In the genomic region with DNA sequence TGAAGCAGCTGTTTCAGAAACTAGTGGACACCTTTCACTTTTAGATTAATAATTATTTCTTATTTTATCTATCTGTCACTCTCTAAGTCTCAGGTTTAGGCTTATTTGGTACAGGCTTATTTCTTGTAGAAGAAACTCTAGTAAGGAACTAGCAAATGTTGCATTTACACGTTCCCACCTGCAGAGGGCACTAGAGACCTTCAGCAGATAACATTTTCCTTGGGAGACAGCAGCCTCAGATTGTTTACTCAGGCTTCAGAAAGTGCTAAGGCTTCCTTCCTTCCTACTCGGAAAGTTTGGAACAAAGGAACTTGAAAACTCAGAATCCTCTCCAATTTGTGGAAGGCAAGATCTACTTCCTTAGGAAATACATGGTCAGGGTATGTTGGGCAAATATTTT, we compare ENCODE assay signal across 9 mouse cellular contexts. TPM values are rescaled to one million over a fixed set of nuclear protein-coding genes. Genes with fewer than 3 reads are reported as not detected.
A peak's percentile ranks its signal among the peaks of the same experiment; 100 is the strongest.
DNase-seq lines count a peak whose midpoint lies in the region; ATAC-seq and TF ChIP-seq lines count a peak whose summit lies in the region.
"Had no signal": no experiment of that assay in that cellular context is flagged by ENCODE, and none has a peak within 500 bp of the region (broad histone marks: within the 10 kb centered on the region; RNA-seq: fewer than 3 reads in every experiment).

No protein-coding gene starts in this region.

- ATAC-seq in kidney, embryonic 14.5 days (ENCODE audit: low FRiP score, low TSS enrichment), result no peak
- ATAC-seq in midbrain, postnatal 0 days (ENCODE audit: low FRiP score), result 0 out of 2 replicates have a peak, but pooled peaks have one; percentile 49

- no peaks in the 10 kb centered on the region for H3K4me1 ChIP-seq in kidney, embryonic 14.5 days (ENCODE audit: control insufficient read depth, insufficient read depth, low read length)
- H3K4me1 ChIP-seq in midbrain, postnatal 0 days (ENCODE audit: insufficient read depth, low read length), result no peaks in the 10 kb centered on the region
- H3K4me1 ChIP-seq: embryonic facial prominence, embryonic 12.5 days had no signal

- WGBS in kidney, embryonic 14.5 days, result 1% methylated on average over 2 of the region's 2 CpGs
- 0% methylated on average over 2 of the region's 2 CpGs for WGBS in midbrain, postnatal 0 days

- H3K27me3 ChIP-seq in kidney, embryonic 14.5 days (ENCODE audit: control insufficient read depth, insufficient read depth, low read length), result no peaks in the 10 kb centered on the region
- H3K27me3 ChIP-seq in midbrain, postnatal 0 days (ENCODE audit: insufficient read depth, low read length), result no peaks in the 10 kb centered on the region
- H3K27me3 ChIP-seq: embryonic facial prominence, embryonic 12.5 days had no signal

- no peaks in the 10 kb centered on the region for H3K36me3 ChIP-seq in kidney, embryonic 14.5 days (ENCODE audit: control insufficient read depth, insufficient read depth, low read length)
- H3K36me3 ChIP-seq in midbrain, postnatal 0 days (ENCODE audit: insufficient read depth, low read length), result no peaks in the 10 kb centered on the region
- H3K36me3 ChIP-seq: embryonic facial prominence, embryonic 12.5 days had no signal

- H3K27ac ChIP-seq in kidney, embryonic 14.5 days (ENCODE audit: low read depth, low read length), result no peak overlapping the region
- H3K27ac ChIP-seq in midbrain, postnatal 0 days (ENCODE audit: low read depth, low read length), result no peak overlapping the region
- H3K27ac ChIP-seq: embryonic facial prominence, embryonic 12.5 days had no signal

- no peak overlapping the region for H3K4me3 ChIP-seq in kidney, embryonic 14.5 days (ENCODE audit: low read length)
- no peak overlapping the region for H3K4me3 ChIP-seq in midbrain, postnatal 0 days (ENCODE audit: low read depth, low read length)
- H3K4me3 ChIP-seq: embryonic facial prominence, embryonic 12.5 days had no signal

- no peak overlapping the region for H3K4me2 ChIP-seq in kidney, embryonic 14.5 days (replicated peaks; ENCODE audit: low read depth, low read length)
- H3K4me2 ChIP-seq in midbrain, postnatal 0 days (ENCODE audit: low read depth, low read length, poor library complexity, severe bottlenecking), result no peak overlapping the region
- H3K4me2 ChIP-seq: embryonic facial prominence, embryonic 12.5 days had no signal

- DNase-seq in kidney, adult 11 months, result peak; percentile 20
- DNase-seq in adrenal gland, adult 2 months, result peak; percentile 52
- peak; percentile 70 for DNase-seq in embryo, embryonic 11.5 days (ENCODE audit: low read depth, low spot score)
- DNase-seq in induced T-regulatory cell, adult 2 months (ENCODE audit: low read depth), result peak; percentile 41
- DNase-seq in left cerebral cortex, adult 8-10 months (ENCODE audit: low spot score in 2 of 2), result peak; percentile 22 to 32
- peak; percentile 88 for DNase-seq in midbrain, postnatal 0 days (ENCODE audit: low spot score)
- no peak for DNase-seq in spleen, adult 12 weeks (ENCODE audit: low spot score)

- peak; percentile 97 for TF ChIP-seq CTCF in midbrain, postnatal 0 days (IDR thresholded peaks at IDR 0.05)

- H3K9ac ChIP-seq in kidney, embryonic 14.5 days (ENCODE audit: low read depth, low read length), result no peak overlapping the region
- no peak overlapping the region for H3K9ac ChIP-seq in midbrain, postnatal 0 days (replicated peaks; ENCODE audit: low read length, poor library complexity, severe bottlenecking)
- H3K9ac ChIP-seq: embryonic facial prominence, embryonic 12.5 days had no signal

- H3K9me3 ChIP-seq in kidney, embryonic 14.5 days (ENCODE audit: control insufficient read depth, low read length), result no peaks in the 10 kb centered on the region
- no peaks in the 10 kb centered on the region for H3K9me3 ChIP-seq in midbrain, postnatal 0 days (ENCODE audit: low read length)
- H3K9me3 ChIP-seq: embryonic facial prominence, embryonic 12.5 days had no signal

RNA-seq across cellular contexts. Expression of a gene that starts 52.6 kb away (rescaled TPM):
- 0.23 and 0.64 TPM in 2 replicates for polyA plus RNA-seq in kidney, embryonic 14.5 days (2014; fragmentation: Nextera tagmentation; extraction: Ambion mirVana)
- total RNA-seq in adrenal gland, adult 2 months (2021), result under 1 TPM; 0.03 to 0.14 TPM
- 0.01 TPM in 1 of 2 replicates, not detected in the other for polyA plus RNA-seq in adrenal gland, adult 2 months (2012; rRNA removed)
- total RNA-seq in left cerebral cortex, adult 8-10 months (2022), result 1 to 10 TPM in 3 of 4 experiments, under 1 TPM in 1; 0.67 to 5.2 (median 1.9) TPM
- 0.47 and 0.99 TPM in 2 replicates for total RNA-seq in midbrain, postnatal 0 days (2014; rRNA removed)
- 0.41 and 0.54 TPM in 2 replicates for polyA plus RNA-seq in midbrain, postnatal 0 days (2015; fragmentation: Nextera tagmentation; extraction: Ambion mirVana)
